Mouse (Mus musculus) gastrocnemius, postnatal 14 days (tissue): ENCODE results near the gene Ddc. TPM values are rescaled to one million over a fixed set of nuclear protein-coding genes. Genes with fewer than 3 reads are reported as not detected.

Experiments
- DNase-seq: peaks from one replicate; pipeline ENCODE4 v3.0.0; 2021; ENCODE audit warnings: mixed read lengths
- intact Hi-C: fragments of 180-260 bp; cut with DNase I; formaldehyde crosslinking; loops from one replicate; pipeline ENCODE4 v1.15.1; 2025; ENCODE audit warnings: low total_unique reads
- total RNA-seq, 2 experiments: library from RNA; stranded (reverse); gene quantifications; 2 replicates each; pipeline ENCODE4 v1.2.3; 2021

The Ddc gene
- total RNA-seq, 2 experiments from 2014 or later, result 20.5 to 28.2 TPM

- DNase-seq, result no peak
- intact Hi-C loops, result loop anchor here (10.0 kb wide), 1 partner anchor 485 kb away; no protein-coding TSS in a partner anchor
Observed at GRCm38 (mm10) chr11:11809404-11810175, 88.4 kb downstream of the Ddc start.

DNA sequence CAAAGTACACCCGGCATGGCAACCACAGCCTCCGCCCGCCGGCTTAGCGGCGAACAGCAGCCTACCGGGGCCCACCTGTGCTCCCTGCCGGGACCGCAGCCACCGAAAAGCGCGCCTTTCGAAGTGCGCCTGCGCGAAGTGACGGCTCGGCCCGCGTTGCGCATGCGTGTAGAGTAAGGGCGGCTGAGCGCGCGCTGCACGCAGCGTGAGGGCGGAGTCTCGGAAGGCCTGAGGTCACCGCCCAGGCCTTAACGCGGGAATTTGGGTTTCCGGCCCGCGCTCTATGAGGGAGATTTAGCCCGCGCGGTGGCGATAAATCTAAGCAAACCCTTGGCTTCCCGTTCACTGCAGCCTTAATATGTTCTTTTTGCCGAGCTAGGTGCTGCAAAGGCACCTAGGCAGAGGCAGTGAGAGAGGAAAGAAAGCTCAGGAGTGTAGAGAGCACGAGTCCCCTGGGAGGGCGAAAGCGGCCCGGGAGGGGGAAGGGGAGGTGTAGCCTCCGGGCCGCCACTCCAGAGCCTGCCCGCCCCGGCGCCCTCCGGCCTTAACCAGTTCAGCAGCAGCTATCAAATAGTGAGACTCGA lies 89.0 kb downstream of the Ddc start, which contains the start of gene Fignl1:
Gene Fignl1 (minus strand): TSS at position 143 of the 584 bp plus-strand sequence.
- peak; percentile 95 for DNase-seq
- intact Hi-C loops, result no loop called here

- intact Hi-C loops, result no loop called here
- no peak for DNase-seq
Observed at GRCm38 (mm10) chr11:11808035-11808819, 89.7 kb downstream of the Ddc start.

DNA sequence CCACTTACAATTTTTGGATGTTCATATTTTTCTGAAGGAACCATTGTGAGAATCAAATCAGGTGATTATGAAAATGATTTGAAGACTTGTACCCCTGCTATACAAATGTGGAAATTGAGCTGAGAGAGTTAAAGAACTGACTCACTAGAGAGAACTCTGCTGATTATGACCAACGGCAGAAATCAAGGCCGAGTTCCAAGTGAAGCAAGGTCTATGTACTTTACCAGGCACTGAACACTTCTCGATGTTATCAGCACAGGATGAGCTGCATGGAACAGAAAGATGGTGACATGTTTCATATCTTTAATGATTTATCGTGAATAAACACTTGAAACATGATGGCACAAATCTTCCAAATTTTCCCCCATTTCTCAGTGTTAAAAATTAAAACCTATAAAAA lies 92.0 kb downstream of the Ddc start:
- intact Hi-C loops, result no loop called here
- no peak for DNase-seq

- intact Hi-C loops, result no loop called here
- DNase-seq, result no peak
Observed at GRCm38 (mm10) chr11:11804421-11804820, 93.5 kb downstream of the Ddc start.

- no peak for DNase-seq
- intact Hi-C loops, result no loop called here
Observed at GRCm38 (mm10) chr11:11801067-11801466, 96.9 kb downstream of the Ddc start.

- intact Hi-C loops, result no loop called here
- DNase-seq, result no peak
Observed at GRCm38 (mm10) chr11:11800304-11800703, 97.6 kb downstream of the Ddc start.

- DNase-seq, result no peak
- intact Hi-C loops, result no loop called here
Observed at GRCm38 (mm10) chr11:11798690-11799089, 99.3 kb downstream of the Ddc start.

- intact Hi-C loops, result no loop called here
- no peak for DNase-seq
Observed at GRCm38 (mm10) chr11:11794626-11795025, 103.3 kb downstream of the Ddc start.

DNA sequence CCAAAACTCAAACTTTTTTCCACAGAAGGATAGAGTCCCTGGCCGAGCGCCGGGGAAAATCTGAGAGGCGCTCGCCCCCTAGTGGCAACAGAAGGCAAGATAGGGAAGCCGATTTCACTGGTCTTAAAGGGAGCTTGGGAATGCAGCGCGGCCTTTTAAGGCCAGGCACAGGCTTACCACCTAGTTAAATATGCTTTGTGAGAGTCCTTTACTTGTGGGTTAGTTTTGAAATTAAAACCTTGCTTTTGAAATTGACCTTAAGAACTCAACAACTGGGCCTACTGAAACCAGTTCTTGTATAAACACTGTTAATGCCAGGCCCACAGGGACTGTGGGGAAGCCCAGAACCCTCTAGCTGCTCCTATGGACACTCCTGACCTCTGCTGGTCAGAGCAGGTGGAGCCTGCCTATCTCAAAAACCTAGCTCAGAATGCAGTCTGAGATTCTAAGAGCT lies 109.4 kb downstream of the Ddc start:
- peak; percentile 67 for DNase-seq
- intact Hi-C loops, result loop anchor here (5.0 kb wide), 2 partner anchors 231 to 326 kb away; partner anchors contain the start of genes Spata48 and Zpbp

DNA sequence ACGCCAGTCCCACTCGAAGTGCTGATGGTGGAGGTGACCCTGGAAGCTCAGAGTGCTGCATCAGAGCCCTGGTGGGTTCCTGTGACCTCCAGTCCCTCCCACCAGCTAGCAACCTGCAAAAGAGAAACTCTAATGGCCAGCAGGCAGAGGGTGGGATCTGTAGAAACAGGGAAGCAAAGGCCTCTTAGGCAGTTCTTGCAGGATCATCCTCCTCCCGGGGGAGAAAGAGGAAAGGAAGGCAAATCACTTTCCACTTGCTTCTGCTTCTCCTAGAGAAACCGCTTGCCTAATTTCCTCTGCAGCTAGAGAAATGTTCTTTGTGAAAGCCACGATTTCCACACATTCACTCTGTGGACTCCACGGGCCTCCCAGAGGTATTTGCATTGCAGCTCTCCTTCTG lies 112.5 kb downstream of the Ddc start:
- DNase-seq, result no peak
- intact Hi-C loops, result loop anchor here (5.0 kb wide), 2 partner anchors 228 to 323 kb away; partner anchors contain the start of genes Spata48 and Zpbp

DNA sequence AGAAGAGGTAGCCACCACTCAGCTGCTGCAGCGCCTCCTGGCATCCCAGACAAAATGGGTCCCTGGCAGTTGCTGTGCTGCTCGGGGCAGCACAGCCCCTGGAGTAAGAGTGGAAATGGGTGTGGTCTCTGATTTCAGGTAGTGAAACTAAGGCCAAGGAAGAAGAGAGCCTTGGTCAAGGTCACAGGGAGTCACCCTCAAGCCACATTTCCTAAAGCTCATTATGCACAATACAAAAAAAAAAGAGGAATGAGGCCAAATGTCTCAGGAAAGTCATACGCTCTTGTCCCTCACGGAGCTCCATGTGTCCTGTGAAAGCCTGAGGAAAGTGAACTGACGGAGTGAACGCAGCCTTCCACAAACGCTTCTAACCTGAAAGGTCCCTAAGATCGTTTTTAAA lies 116.2 kb downstream of the Ddc start:
- intact Hi-C loops, result no loop called here
- DNase-seq, result no peak

- intact Hi-C loops, result no loop called here
Observed at GRCm38 (mm10) chr11:11778345-11778744, 119.6 kb downstream of the Ddc start.

DNA sequence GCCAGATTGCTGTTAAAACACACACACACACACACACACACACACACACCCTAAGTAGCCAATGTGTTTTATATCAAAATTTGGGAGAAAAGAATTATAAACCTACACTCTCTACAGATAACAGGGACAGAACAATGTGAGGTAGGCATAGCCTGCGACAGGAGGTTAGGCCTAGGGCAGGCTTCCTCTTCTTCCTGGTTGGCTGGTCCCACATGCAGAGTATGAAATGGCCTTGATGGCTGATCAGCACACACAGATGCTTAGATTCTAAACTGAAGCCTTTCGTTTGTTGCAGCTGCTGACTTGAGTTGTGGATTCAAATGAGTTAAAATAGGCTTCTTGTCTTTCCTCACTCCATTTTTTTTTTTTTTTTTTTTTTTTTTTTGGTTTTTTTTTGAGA lies 120.1 kb downstream of the Ddc start:
- intact Hi-C loops, result no loop called here

More at GRCm38 (mm10) chr11:11778345-11778744, 119.6 kb downstream of the Ddc start:
- no peak for DNase-seq

DNA sequence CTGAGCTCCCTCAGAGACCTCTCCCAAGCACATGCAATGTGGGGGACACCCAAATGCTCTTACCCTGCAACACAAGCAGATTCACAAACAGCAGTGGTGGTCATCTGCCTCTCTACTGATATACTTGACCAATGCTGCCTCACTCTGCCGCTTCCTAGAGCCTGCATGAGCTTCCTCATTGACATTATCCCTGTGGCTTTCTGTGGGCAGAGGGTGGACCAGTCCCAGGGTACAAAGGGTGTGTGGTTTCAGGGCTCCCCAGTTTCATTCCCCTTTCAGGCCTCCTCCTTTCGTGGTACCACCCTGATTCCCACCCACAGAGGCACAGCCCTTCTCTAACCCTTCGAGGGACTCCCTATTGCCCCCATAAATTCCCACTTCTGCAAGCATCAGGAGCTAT lies 120.7 kb downstream of the Ddc start:
- no peak for DNase-seq
- intact Hi-C loops, result no loop called here

More for the DNA sequence above, 120.1 kb downstream of the Ddc start:
- DNase-seq, result no peak

GRCm38 (mm10) chr11:11776822-11777174 lies 121.1 kb downstream of the Ddc start:
- no peak for DNase-seq
- intact Hi-C loops, result no loop called here

- intact Hi-C loops, result no loop called here
Observed at GRCm38 (mm10) chr11:11776071-11776821, 121.7 kb downstream of the Ddc start.

DNA sequence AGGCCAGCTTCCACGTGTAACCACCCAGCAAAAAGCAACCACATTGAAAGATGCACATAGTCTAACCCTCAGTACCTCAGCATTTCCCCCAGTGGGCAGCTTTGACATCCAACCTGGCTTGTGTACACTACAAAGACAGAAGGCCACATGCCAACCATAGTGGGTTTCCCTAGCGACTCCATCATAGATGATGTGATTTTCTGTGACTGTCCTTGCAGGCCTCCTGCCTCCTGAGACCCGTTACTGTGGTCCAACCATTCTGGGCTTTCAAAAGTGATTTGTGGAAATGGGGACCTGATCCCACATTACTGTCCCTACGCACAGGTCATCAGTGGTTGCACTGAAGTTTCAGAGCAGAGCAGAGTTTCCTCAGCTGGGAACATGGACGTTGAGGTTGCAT lies 123.1 kb downstream of the Ddc start:
- intact Hi-C loops, result no loop called here
- no peak for DNase-seq

More at GRCm38 (mm10) chr11:11776071-11776821, 121.7 kb downstream of the Ddc start:
- DNase-seq, result no peak

- no peak for DNase-seq
- intact Hi-C loops, result no loop called here
Observed at GRCm38 (mm10) chr11:11774384-11774783, 123.6 kb downstream of the Ddc start.
